Mouse (Mus musculus): ENCODE results near the gene Cks1b.
"Not testable (repeated sequence)": the region's sequence is repeated elsewhere in the genome, so short reads cannot be mapped to it uniquely, and the experiment has no call there.

Gene Cks1b

GRCm38 (mm10) chr3:89418170-89418860 lies at the start of gene Cks1b, which contains the start of gene Shc1:
TSS of gene Cks1b (minus strand) at chr3:89418383.
TSS of gene Shc1 (plus strand) at chr3:89418443.
- peak; percentile 87 to 96 for DNase-seq (ENCODE audit: low spot score in 2 of 2)

- peak; percentile 74 to 86 for DNase-seq (ENCODE audit: low spot score in 2 of 2)
These were observed 41.0 kb upstream of the Cks1b start for GRCm38 (mm10) chr3:89458965-89459807.

- DNase-seq (ENCODE audit: low spot score in 2 of 2): no peak
These were observed 40.3 kb upstream of the Cks1b start for GRCm38 (mm10) chr3:89458372-89458964.

- no peak for DNase-seq (ENCODE audit: low spot score in 2 of 2)
These were observed 38.8 kb upstream of the Cks1b start for GRCm38 (mm10) chr3:89456726-89457665.

GRCm38 (mm10) chr3:89455786-89456285 lies 37.7 kb upstream of the Cks1b start:
- DNase-seq (ENCODE audit: low spot score in 2 of 2): no peak

- DNase-seq (ENCODE audit: low spot score in 2 of 2): no peak
These were observed 36.4 kb upstream of the Cks1b start, which contains the start of gene Pmvk for GRCm38 (mm10) chr3:89454401-89455177. TSS of gene Pmvk (plus strand) at chr3:89454541.

- no peak for DNase-seq (ENCODE audit: low spot score in 2 of 2)
These were observed 33.7 kb upstream of the Cks1b start for GRCm38 (mm10) chr3:89451916-89452315.

- DNase-seq (ENCODE audit: low spot score in 2 of 2): peak; percentile 53 to 55
These were observed 31.4 kb upstream of the Cks1b start for GRCm38 (mm10) chr3:89449541-89449940.

GRCm38 (mm10) chr3:89448720-89449537 lies 30.7 kb upstream of the Cks1b start:
- DNase-seq (ENCODE audit: low spot score in 2 of 2): no peak

GRCm38 (mm10) chr3:89440691-89441090 lies 22.5 kb upstream of the Cks1b start:
- DNase-seq (ENCODE audit: low spot score in 2 of 2): no peak

- no peak for DNase-seq (ENCODE audit: low spot score in 2 of 2)
These were observed 19.1 kb upstream of the Cks1b start for GRCm38 (mm10) chr3:89437269-89437668.

- no peak for DNase-seq (ENCODE audit: low spot score in 2 of 2)
These were observed 18.3 kb upstream of the Cks1b start, which contains the start of gene Pbxip1 for GRCm38 (mm10) chr3:89436176-89437113. TSS of gene Pbxip1 (plus strand) at chr3:89436706.

GRCm38 (mm10) chr3:89435041-89435440 lies 16.9 kb upstream of the Cks1b start:
- DNase-seq (ENCODE audit: low spot score in 2 of 2): no peak

- no peak for DNase-seq (ENCODE audit: low spot score in 2 of 2)
These were observed 16.3 kb upstream of the Cks1b start for GRCm38 (mm10) chr3:89434532-89434931.

GRCm38 (mm10) chr3:89432606-89433005 lies 14.4 kb upstream of the Cks1b start:
- no peak for DNase-seq (ENCODE audit: low spot score in 2 of 2)

- peak; percentile 92 to 93 for DNase-seq (ENCODE audit: low spot score in 2 of 2)
These were observed 12.3 kb upstream of the Cks1b start, which contains the start of gene Pygo2 for GRCm38 (mm10) chr3:89430171-89431159. TSS of gene Pygo2 (plus strand) at chr3:89430214.

- DNase-seq (ENCODE audit: low spot score in 2 of 2): not testable (repeated sequence)
These were observed 10.8 kb upstream of the Cks1b start for GRCm38 (mm10) chr3:89429021-89429420.
